Mouse (Mus musculus): ENCODE data around the gene Copz2.

DNA sequence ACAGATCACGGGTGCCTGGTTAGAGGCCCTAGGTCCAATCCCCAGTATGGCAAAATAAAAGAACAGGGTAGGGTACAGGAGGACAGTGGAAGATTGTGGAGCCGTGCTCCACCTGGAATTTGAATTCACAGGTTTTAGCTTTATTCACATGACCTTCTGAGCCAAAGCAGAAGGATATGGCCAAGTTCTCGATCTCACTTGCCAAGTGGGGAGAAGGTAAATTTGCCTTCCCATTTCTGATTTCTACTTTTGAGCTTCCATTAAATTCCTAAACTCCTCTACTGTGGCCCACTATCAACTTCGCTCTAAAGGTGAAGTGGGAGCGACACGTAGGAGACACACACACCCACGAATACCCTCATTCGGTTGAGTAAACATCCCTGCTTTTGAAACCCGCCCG is 20.8 kb upstream of the Copz2 start:
- TF ChIP-seq GATA1 (IDR thresholded peaks at IDR 0.05; ENCODE audit: low read length) (no peak), TAL1 (IDR thresholded peaks at IDR 0.05; ENCODE audit: low read length) (no peak)
